In the genomic region with DNA sequence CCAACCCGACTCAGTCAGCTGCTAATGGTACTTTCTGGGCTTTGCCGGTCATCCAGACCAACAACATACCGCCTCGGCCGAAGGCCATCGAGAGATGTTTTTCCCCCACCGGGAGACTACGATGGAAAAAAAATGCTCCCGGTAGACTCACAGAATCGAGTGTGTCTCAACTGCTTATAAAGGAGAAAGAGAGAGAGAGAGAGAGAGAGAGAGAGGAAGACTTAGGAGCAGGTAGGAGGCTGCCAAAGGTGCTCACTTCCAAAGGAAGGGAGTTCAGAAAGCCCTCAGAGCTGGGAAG, we compare ENCODE assay signal across 24 mouse cellular contexts. TPM values are rescaled to one million over a fixed set of nuclear protein-coding genes. Genes with fewer than 3 reads are reported as not detected.
DNase-seq lines count a peak whose midpoint lies in the region; ATAC-seq lines count a peak whose summit lies in the region.
"Had no signal": no experiment of that assay in that cellular context is flagged by ENCODE, and none has a peak within 500 bp of the region (broad histone marks: within the 10 kb centered on the region; RNA-seq: fewer than 3 reads in every experiment).

No protein-coding gene starts in this region.

- peak overlapping the region; percentile 23 for H3K4me3 ChIP-seq in lung, embryonic 15.5 days
- H3K4me3 ChIP-seq in intestine, embryonic 14.5 days (ENCODE audit: low read depth, low read length): peak overlapping the region; percentile 32
- peak overlapping the region; percentile 31 for H3K4me3 ChIP-seq in stomach, embryonic 16.5 days (replicated peaks; ENCODE audit: low read length)
- H3K4me3 ChIP-seq: hindbrain, embryonic 10.5 days; limb, embryonic 12.5 days; liver, embryonic 13.5 days; midbrain, embryonic 13.5 days; myocyte had no signal

- 0 out of 2 replicates have a peak overlapping the region, but pooled peaks have one; percentile 36 for H3K27ac ChIP-seq in lung, embryonic 15.5 days
- peak overlapping the region; percentile 87 for H3K27ac ChIP-seq in intestine, embryonic 14.5 days (ENCODE audit: low read depth)
- H3K27ac ChIP-seq in stomach, embryonic 16.5 days (ENCODE audit: low read length): peak overlapping the region; percentile 92
- H3K27ac ChIP-seq: hindbrain, embryonic 10.5 days; hindbrain, postnatal 0 days; limb, embryonic 12.5 days; liver, embryonic 13.5 days; midbrain, embryonic 13.5 days had no signal

- peaks cover 22% of the 10 kb centered on the region for H3K4me1 ChIP-seq in lung, embryonic 15.5 days
- H3K4me1 ChIP-seq in intestine, embryonic 14.5 days (replicated peaks; ENCODE audit: control insufficient read depth, insufficient read depth, low read length): peaks cover 38% of the 10 kb centered on the region
- H3K4me1 ChIP-seq in stomach, embryonic 16.5 days (ENCODE audit: control insufficient read depth, insufficient read depth, low read length): peaks cover 19% of the 10 kb centered on the region; the same call in 1 of the 2 replicates
- H3K4me1 ChIP-seq: liver, embryonic 13.5 days had no signal

- ATAC-seq in lung, embryonic 15.5 days (ENCODE audit: borderline replicate concordance, extremely low read depth, low FRiP score, low TSS enrichment): no peak
- ATAC-seq in intestine, embryonic 14.5 days (replicated peaks; ENCODE audit: low FRiP score, low TSS enrichment, low read depth): no peak
- ATAC-seq in stomach, embryonic 16.5 days (ENCODE audit: insufficient read depth, low FRiP score): no peak
- ATAC-seq: forebrain, embryonic 16.5 days; hindbrain, postnatal 0 days; midbrain, embryonic 13.5 days had no signal

- H3K9me3 ChIP-seq in lung, embryonic 15.5 days: no peaks in the 10 kb centered on the region
- no peaks in the 10 kb centered on the region for H3K9me3 ChIP-seq in intestine, embryonic 14.5 days (ENCODE audit: control insufficient read depth, low read length)
- no peaks in the 10 kb centered on the region for H3K9me3 ChIP-seq in stomach, embryonic 16.5 days (replicated peaks; ENCODE audit: control insufficient read depth, low read length)
- H3K9me3 ChIP-seq: hindbrain, embryonic 10.5 days; limb, embryonic 12.5 days; liver, embryonic 13.5 days; midbrain, embryonic 13.5 days had no signal

- H3K4me2 ChIP-seq in lung, embryonic 15.5 days: peak overlapping the region; percentile 52
- peak overlapping the region; percentile 54 for H3K4me2 ChIP-seq in intestine, embryonic 14.5 days (ENCODE audit: low read length)
- peak overlapping the region; percentile 69 for H3K4me2 ChIP-seq in stomach, embryonic 16.5 days (ENCODE audit: low read depth, low read length)
- H3K4me2 ChIP-seq: limb, embryonic 12.5 days; liver, embryonic 13.5 days; midbrain, embryonic 13.5 days had no signal

- peaks cover 73% of the 10 kb centered on the region for H3K27me3 ChIP-seq in lung, embryonic 15.5 days
- H3K27me3 ChIP-seq in intestine, embryonic 14.5 days (replicated peaks; ENCODE audit: control insufficient read depth, insufficient read depth, low read length): peaks cover 60% of the 10 kb centered on the region
- H3K27me3 ChIP-seq in stomach, embryonic 16.5 days (ENCODE audit: control insufficient read depth, insufficient read depth, low read length): peaks cover 39% of the 10 kb centered on the region

- H3K36me3 ChIP-seq in lung, embryonic 15.5 days: peaks cover 2% of the 10 kb centered on the region; the same call in 1 of the 2 replicates
- H3K36me3 ChIP-seq in intestine, embryonic 14.5 days (ENCODE audit: control insufficient read depth, insufficient read depth, low read length): peaks cover 2% of the 10 kb centered on the region; the same call in 1 of the 2 replicates
- no peaks in the 10 kb centered on the region for H3K36me3 ChIP-seq in stomach, embryonic 16.5 days (ENCODE audit: control insufficient read depth, insufficient read depth, low read length)
- H3K36me3 ChIP-seq: hindbrain, embryonic 10.5 days; limb, embryonic 12.5 days; liver, embryonic 13.5 days; midbrain, embryonic 13.5 days had no signal

- peak overlapping the region; percentile 30; the same call in 1 of the 2 replicates for H3K9ac ChIP-seq in lung, embryonic 15.5 days
- H3K9ac ChIP-seq in intestine, embryonic 14.5 days (ENCODE audit: low read length): peak overlapping the region; percentile 75
- H3K9ac ChIP-seq in stomach, embryonic 16.5 days (ENCODE audit: low read length): peak overlapping the region; percentile 76
- H3K9ac ChIP-seq: limb, embryonic 12.5 days; liver, embryonic 13.5 days; midbrain, embryonic 13.5 days had no signal

- peak; percentile 56 for DNase-seq in embryo, embryonic 10.5 days (ENCODE audit: low spot score)
- DNase-seq in embryo, embryonic 10 days (ENCODE audit: low spot score): no peak
- DNase-seq in lung, postnatal 10 days: no peak
- peak; percentile 80 for DNase-seq in intestine, embryonic 14.5 days (ENCODE audit: low spot score)
- no peak for DNase-seq in left cerebral cortex, adult 9 months (ENCODE audit: low spot score in 2 of 2)
- DNase-seq in ovary, postnatal 10 days (ENCODE audit: low spot score): no peak
- DNase-seq: adrenal gland, adult 2 months; cerebellum, adult 9-11 months; gastrocnemius, postnatal 36 days; kidney, adult 8-10 months; kidney, postnatal 25 days; liver, embryonic 13.5 days; right cerebral cortex, postnatal 25 days; thymus, postnatal 14 days had no signal

- 8% methylated on average over 10 of the region's 10 CpGs for WGBS in lung, embryonic 15.5 days
- WGBS in intestine, embryonic 14.5 days: 4% methylated on average over 10 of the region's 10 CpGs
- WGBS in stomach, embryonic 16.5 days: 6% methylated on average over 10 of the region's 10 CpGs

RNA-seq across cellular contexts. Expression of a gene that starts 9.4 kb away (rescaled TPM):
- polyA plus RNA-seq in lung, embryonic 15.5 days (2015; fragmentation: Nextera tagmentation; extraction: Ambion mirVana): 151 and 157 TPM in 2 replicates
- polyA plus RNA-seq in intestine, embryonic 14.5 days (2014; fragmentation: Nextera tagmentation; extraction: Ambion mirVana): 129 and 149 TPM in 2 replicates
- 98.1 and 101 TPM in 2 replicates for polyA plus RNA-seq in stomach, embryonic 16.5 days (2015; fragmentation: Nextera tagmentation; extraction: Ambion mirVana)
- polyA plus RNA-seq: myocyte had no signal

RNA-seq across cellular contexts. Expression of a gene that starts 33.4 kb away (rescaled TPM):
- polyA plus RNA-seq in lung, embryonic 15.5 days (2015; fragmentation: Nextera tagmentation; extraction: Ambion mirVana): 60.2 and 60.8 TPM in 2 replicates
- 59.2 and 62.9 TPM in 2 replicates for polyA plus RNA-seq in intestine, embryonic 14.5 days (2014; fragmentation: Nextera tagmentation; extraction: Ambion mirVana)
- 51.1 and 57.5 TPM in 2 replicates for polyA plus RNA-seq in stomach, embryonic 16.5 days (2015; fragmentation: Nextera tagmentation; extraction: Ambion mirVana)

RNA-seq across cellular contexts. Expression of a gene that starts 41.2 kb away (rescaled TPM):
- 2.1 and 2.3 TPM in 2 replicates for polyA plus RNA-seq in lung, embryonic 15.5 days (2015; fragmentation: Nextera tagmentation; extraction: Ambion mirVana)
- polyA plus RNA-seq in intestine, embryonic 14.5 days (2014; fragmentation: Nextera tagmentation; extraction: Ambion mirVana): 0.43 and 0.48 TPM in 2 replicates
- 0.12 and 0.14 TPM in 2 replicates for polyA plus RNA-seq in stomach, embryonic 16.5 days (2015; fragmentation: Nextera tagmentation; extraction: Ambion mirVana)

RNA-seq across cellular contexts. Expression of a gene that starts 52.9 kb away (rescaled TPM):
- polyA plus RNA-seq in lung, embryonic 15.5 days (2015; fragmentation: Nextera tagmentation; extraction: Ambion mirVana): 6.8 and 8.5 TPM in 2 replicates
- 6.5 and 7.7 TPM in 2 replicates for polyA plus RNA-seq in intestine, embryonic 14.5 days (2014; fragmentation: Nextera tagmentation; extraction: Ambion mirVana)
- 3.4 and 4.0 TPM in 2 replicates for polyA plus RNA-seq in stomach, embryonic 16.5 days (2015; fragmentation: Nextera tagmentation; extraction: Ambion mirVana)
- polyA plus RNA-seq: neural tube, embryonic 14.5 days; testis, adult 2 months had no signal

Comparison
In these comparisons a context has a peak if more than half of its experiments do, and no peak if none do; other contexts are left out.
1. DNase-seq: peak in embryo, embryonic 10.5 days (single experiment) and intestine, embryonic 14.5 days (single experiment); none in embryo, embryonic 10 days (single experiment), lung, postnatal 10 days (single experiment), left cerebral cortex, adult 9 months (0 of 2) and ovary, postnatal 10 days (single experiment).
2. H3K27ac ChIP-seq: peak in every context shown above with its lines; median percentile 92 in stomach, embryonic 16.5 days; 87 in intestine, embryonic 14.5 days; 36 in lung, embryonic 15.5 days.
3. Peak in every context shown above with its lines, with median percentiles within 50 percentile points of each other: H3K4me2 ChIP-seq, H3K4me3 ChIP-seq and H3K9ac ChIP-seq.